Mouse (Mus musculus) T-cell, adult 2 months (primary cell): ENCODE results near the gene Pbld2.

Source experiments
- DNase-seq: peaks from one replicate; pipeline ENCODE4 v3.0.0; 2022; ENCODE audit warnings: low spot score

Gene Pbld2

DNA sequence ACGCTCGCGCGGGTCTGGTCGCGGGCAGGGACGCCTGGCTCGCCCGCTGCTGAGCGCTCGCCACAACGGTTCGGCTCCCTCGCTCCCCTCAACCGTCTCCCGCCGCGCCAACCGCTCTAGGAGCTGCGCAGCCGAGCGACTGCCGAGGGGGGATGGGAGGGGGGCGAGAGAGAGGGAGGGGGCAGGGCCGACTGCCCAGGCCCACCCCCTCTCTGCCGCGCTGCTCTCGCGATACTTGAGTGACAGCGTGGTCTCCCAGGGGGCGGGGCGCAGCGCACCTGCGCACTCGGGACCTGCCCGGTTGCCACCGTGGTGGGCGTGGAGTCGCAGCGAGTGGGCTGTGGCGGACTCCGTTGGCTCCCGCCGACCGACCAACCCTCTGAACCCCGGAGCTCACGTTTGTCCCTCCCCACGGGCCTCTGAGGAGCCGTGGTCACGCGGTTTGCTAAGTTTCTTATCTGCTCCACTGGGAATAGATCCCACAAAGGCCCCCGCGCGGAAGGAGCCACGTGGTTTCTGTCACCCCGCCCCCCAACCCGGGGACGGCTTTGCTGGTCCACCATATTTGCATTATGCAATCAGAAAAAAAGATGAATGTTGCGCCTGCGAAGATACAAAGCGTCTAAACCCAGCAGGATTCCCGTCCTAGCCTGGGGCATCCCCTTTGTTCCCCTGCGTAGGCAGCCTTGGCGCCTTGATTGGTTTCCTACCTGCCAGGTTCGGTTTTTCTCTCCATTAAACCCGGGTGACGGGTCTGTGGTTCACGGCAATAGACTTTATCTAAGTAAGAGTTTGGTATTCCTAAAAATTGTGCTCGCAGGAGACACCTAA is at the start of gene Pbld2, which contains the start of gene Hnrnph3:
Gene Pbld2, plus strand, starts transcription at position 567 of the 831 bp plus-strand sequence.
Gene Hnrnph3, minus strand, starts transcription at position 469 of the 831 bp plus-strand sequence.
- DNase-seq, result peak; percentile 98

DNA sequence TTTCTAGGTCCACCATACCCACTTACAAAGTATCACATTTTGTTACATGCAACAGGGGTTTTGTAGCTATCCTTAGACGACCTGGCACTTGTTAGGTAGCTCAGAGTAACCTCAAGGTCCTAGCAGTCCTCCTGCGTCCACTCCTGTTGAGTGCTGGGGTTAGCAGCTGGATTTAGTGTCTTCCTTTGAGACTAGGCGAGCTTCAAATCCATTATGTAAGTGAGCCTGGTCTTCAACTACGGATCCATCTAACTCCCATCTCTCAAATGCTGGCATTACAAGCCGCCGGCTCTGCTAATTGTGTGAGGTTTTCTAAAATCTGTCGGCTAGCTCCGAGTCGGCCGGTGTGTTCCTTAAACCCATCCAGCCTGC is 44.5 kb upstream of the Pbld2 start:
- DNase-seq, result no peak

DNA sequence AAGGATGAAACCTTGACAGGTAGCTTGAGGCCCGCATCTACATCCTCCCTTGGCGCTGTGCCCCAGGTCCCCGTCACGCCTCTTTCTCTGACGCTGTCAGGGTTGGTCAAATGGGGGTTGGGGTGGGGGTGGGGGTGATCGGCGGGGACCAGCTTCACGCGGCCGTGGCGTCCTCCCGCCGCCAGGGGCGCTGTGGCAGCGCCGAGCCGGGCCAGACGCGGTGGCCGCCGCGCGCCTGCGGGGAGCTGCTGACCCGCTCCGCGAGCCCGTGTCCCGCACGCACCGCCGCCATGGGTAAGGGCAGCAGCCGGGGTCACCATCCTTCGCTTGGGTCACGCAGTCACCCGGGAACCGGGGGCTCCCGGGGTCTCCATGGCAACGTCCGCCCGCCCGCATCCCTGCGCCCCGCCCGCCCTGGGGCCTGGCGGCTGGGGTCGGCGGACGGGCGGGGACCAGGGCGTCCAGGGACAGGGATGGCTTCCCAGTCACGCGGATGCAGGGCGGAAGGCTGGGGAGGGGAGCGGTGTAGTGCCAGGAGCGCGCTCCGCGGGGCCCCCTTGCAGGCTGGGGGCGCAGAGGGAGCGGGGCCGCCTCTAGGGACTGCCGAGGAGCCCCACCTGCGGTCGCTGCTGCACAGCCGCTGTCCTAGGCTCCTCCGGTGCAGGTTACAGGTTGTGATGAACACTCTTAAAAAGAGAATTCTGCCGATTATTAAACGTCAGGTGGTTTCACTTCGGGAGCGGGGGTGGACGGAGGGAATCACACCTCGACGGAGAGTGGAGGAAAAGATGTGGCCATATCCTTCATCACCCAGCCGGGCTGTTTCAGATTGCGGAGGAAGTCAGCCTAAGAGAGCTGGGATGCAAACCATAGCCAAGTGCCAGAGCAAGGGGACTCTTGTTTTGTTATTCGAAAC is 43.8 kb upstream of the Pbld2 start, which contains the start of gene Rufy2:
Gene Rufy2, plus strand, starts transcription at position 185 of the 916 bp plus-strand sequence.
- peak; percentile 88 for DNase-seq

DNA sequence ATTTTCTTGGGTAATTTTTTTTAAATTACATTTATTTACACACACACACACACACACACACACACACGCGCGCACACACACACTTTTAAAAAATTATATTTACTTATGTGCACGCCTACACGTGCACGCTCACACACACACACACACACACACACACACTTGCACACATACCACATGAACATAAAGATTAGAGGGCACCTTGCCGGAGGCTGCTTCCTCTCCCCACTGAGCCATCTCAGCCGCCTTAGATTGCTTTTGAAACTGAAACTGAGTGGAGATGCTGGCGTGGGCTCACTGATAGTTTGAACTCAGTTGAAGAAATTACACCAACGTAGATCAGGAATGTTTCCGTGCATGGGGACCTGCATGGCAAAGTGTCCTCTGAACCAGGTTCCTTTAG is 40.0 kb upstream of the Pbld2 start:
- peak; percentile 77 for DNase-seq

DNA sequence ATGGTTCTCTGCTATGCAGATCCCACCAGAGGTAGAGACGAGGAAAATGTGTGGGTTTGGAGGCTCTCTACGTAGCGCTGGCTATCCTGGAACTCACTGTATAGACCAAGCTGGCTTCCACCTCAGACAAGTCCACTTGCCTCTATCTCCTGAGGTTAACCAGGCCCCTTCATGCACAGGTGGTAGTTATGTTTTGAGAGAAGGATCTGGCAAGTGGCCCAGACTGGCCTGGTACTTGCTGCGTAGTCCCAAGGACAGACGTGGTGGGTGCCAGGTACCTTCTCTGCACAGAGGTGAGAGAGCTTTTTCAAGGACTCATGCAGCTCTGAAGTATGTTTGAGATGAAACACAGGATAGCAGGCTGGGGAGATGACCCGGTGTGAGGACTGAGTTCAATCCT is 39.6 kb upstream of the Pbld2 start:
- DNase-seq, result no peak

DNA sequence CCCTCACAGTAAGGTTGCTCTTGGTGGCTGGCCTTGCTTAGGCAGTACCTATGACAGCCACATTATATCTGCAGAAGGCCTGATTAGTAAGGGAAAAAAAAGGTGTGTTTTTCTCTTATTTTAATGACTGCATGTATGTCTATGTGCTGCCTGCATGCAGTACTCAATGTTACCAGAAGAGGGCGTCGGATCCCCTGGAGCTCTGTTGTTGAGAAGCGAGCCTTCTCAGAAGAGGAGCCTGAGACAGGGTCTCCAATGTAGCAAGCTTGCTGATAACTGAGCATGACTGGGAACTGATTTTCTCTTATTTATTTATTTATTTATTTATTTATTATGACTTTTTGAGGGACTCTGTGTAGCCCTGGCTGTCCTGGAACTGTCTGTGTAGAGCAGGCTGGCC is 36.8 kb upstream of the Pbld2 start:
- peak; percentile 46 for DNase-seq

DNA sequence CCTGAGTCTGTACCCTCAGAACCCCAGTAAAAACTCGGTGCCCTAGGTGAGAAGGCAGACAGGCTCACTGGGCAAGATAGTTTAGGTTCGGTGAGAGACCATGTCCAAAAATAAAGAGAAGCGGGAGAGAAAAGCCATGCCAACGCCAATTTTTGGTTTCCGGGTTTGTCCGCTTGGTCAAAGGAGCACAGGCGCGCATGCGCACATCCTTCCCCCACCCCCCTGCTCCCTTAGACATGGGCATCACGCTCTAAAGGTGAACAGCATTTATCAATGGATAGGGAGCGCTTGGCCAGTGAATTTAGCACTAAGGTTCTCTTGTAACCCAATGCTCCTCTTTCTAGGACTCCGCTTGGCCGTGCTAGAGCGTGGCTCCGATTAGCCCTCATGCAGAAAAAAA is 33.5 kb upstream of the Pbld2 start:
- DNase-seq, result no peak

DNA sequence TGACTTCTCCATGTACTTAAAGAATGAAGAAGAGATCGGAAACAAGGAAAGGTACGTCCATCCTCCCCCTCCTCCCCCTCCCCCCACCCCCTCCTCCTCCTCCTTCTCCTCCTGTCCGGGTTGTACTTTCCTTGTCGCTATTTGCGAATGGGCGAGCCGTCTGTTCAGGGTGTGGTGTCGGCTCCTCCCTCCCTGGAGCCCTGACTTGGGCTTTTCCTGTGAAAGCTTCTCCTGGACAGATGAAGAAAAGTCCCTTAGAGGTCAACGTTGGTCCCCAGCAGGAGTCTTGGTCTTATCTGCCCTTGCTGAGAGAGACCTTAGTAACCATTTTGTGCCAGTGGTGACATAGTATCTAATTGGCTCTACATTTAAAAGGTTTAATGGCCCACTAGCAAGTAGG is 30.1 kb upstream of the Pbld2 start:
- no peak for DNase-seq

DNA sequence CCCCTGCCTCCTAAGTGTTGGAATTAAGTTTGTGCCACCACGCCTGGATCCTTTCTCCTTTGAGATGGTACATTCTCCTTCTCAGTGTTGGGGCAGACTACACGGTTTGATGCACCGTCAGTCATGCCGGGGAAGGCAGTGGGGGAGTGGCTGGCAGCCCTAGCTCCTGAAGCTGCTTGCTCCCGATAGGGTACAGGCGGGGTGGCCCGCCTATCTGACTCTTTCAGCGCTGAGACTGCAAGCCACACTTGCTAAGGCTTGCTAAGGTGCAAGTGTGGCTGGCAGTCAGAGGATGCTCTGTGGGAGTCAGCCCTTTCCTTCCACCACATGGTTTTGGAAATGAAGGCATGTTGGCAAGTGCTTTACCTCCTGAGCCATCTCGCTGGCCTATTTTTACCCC is 23.5 kb upstream of the Pbld2 start:
- DNase-seq, result no peak

DNA sequence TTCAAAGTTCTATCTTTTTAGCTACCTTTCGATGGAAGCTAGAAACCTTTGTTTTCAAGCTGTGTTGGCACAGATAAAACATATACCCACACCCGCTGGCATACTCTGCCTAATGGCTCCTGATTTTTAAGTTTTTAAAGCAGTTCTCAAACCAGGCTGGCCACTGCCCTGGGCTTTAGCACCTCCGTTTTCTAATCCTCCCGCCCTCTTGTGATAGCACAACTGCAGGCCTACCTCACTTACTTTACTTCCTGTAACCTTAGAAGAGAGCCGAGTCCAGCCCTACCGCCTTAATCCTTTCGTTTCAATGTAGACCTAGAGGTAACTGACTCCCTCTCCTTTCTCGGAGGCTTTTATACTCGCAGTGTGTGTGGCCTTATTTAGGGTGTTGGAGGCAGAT is 20.9 kb upstream of the Pbld2 start:
- no peak for DNase-seq

DNA sequence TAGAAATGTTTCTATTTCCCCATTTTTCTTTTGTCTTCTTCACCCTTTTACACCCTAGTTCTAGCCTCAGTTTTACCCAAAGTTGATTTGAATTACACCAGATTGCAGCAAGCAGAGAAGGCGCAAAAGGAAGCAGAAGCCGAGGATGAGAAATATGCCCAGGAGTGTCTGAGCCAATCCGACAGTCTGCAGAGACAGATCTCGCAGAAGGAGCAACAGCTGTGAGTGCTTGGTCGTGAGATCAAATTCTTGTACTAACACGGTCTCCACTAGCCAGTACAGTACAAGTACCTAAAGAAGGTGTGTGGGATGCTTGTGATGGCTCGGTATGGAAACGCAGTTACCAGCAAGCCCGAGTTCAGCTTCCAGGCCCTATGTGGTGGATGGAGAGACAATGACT is 19.6 kb upstream of the Pbld2 start:
- DNase-seq, result no peak

DNA sequence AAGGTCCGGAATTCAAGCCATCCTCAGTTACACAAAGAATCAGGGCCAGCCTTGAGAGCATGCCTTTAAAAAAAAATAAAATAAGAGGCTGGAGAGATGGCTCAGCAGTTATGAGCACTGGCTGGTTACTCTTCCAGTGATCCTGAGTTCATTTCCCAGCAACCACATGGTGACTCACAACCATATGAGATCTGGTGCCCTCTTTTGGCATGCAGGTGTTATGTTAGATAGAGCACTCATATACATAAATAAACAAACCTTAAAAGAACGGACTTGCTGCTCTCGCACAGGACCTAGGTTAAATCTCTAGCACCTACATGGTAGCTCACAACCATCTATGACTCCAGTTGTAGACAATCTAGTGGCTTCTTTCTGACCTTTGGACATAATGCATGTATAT is 15.9 kb upstream of the Pbld2 start:
- DNase-seq, result no peak

DNA sequence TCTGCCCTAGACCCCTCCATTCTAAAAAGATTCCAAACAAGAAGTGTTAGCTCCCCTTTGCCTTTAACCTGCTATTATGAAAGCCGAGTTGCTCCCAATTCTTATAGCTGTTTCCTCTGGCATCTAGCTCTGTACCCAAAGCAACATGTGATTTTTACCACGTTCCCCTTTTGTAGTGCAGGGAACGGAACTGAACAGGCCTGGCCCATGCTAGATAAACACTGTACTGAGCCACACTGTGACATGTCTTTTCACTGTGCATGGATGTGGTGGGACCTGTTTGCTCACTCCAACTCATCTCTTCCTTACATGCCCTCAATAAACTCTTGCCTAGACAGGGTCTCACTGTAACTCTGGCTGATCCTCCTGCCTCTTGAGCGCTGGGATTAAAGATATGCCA is 13.8 kb upstream of the Pbld2 start:
- no peak for DNase-seq

DNA sequence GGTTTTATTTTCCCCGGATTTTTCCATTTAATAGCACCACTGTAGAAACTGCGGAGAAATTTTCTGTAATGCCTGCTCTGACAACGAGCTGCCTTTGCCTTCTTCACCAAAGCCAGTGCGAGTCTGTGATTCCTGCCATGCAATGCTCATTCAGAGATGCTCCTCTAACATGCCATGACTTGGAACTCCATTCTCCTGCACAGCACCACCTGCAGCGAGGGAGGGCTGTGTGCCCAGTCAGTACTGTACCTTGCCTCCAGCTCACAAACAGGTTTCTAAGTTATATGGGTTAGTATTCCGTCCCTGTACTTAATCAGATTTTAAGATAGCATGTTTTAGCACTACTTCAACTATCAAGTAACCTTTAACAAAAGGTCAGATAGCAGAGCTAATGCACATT is 12.6 kb upstream of the Pbld2 start:
- no peak for DNase-seq

DNA sequence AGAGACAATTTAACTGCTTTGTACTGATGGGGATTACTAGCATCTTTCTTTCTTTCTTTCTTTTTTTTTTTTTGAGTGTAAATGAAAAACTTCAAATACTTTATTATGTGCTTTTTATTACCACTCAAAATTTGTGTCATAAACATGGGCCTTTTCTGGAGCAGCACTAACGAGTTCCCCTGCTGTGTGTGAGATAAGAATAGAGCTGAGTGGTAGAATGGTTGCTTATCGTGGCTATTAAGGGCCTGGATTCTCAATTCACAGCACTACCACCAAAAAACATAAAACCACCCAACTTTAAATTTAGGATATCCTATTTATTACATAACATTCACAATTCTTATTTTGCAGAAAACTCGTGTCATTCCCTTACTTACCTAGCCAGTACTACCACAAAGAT is 10.6 kb upstream of the Pbld2 start:
- DNase-seq, result no peak

DNA sequence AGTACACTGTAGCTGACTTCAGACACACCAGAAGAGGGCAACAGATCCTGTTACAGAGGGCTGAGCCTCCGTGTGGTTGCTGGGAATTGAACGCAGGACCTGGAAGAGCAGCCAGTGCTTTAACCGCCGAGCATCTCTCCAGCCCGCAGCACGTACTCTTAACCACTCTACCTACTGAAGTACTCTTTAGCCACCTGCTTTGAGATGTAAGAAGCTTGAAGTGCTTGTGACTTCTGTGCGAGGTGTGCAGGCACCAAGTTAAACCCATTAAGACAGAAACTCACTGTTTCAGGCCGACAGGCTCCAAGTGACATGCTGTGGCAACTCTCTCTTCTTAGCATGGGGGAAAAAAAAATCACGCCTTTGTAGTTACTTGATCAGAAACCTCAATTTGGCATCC is 9.9 kb upstream of the Pbld2 start:
- DNase-seq, result no peak

DNA sequence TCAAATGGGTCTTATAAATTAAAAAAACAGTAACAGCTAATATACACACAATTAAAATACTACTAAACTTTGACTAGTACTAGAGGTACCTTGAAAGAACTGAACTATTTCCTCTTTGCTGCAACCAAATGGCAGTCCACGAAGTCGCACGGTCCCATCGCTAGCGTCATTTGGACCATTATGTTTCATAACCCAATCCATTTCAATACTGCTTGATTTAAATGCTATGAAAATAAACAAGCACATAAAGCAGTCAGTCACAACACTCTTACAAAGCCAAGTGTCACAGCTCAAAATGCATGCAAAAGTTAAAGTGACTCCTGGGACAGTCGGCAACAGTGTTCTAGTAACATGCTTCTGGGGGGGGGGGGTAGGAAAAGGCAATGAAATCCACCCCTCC is 4.8 kb upstream of the Pbld2 start:
- DNase-seq, result no peak

DNA sequence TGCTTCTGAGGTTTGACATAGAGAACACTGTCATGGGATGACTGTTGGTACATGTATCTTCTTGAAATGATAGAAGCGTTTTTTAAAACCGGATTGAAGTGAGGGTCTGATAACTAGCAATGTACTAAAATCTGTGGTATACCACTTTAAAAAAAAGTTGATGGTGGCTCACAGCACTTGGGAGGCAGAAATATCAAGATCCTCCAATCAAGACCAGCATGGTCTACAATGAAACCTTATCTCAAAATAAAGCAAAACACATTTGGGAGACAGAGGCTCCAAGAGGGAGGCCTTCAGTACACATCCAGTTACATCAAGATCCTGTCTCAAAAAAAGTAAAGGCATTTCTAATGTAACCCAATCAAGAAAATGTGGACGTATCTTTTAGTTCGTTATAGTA is 2.4 kb upstream of the Pbld2 start:
- no peak for DNase-seq

DNA sequence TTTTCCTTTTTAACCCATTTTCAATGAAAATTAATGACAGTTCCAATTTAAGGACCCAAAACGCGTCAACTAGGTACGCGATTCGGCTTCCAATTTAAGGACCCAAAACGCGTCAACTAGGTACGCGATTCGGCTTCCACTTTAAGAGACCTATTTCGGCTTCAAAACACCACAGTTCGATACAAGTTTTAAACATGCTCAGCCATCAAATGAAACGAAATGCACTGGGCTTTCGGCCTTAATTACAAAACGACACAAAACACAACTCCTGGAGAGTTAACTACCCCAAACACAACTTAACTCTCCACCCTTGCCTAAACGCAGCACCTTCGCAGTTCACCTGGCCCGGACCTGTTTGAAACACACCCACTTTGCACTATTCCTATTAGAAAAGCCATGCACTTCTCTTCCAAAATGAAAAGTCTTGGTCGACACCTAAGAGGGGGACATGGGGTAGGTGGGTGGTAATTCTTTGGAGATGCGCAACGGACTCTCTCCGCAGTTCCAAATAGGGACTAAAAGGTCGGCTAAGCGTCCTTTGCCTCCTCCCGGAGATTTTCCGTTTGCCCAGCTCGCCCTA is 1.5 kb upstream of the Pbld2 start:
- no peak for DNase-seq

DNA sequence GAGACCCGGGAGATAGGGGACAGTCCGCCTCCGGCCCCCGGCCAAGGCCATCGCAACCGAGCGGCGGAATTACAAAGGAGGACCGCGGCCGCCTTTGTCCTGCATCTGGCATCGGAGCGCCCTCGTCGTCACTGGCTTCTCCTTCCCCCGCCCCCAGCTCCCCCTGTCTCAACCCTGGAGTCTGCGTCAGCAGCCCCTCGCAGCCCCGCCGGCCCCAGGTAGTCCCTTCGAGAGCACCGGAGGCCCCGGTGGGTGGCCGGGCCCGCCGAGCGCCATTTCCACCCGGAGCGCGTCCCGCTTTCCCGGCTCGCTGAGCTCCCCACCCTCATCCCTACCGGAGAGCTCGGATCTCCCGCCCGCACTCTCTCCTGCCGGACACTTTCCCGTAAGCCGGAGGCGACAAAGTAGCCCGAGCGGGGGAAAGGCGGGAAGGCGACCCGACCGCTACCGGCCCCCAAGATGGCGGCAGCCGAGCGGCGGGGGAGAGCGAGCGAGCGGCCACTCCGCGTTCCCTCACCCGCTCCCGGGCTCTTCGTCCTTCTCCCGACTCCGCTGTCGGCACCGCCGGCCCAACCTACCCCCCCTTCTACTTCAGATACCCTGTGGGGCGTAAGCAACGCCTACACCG is 880 bp upstream of the Pbld2 start:
- DNase-seq, result peak; percentile 68

DNA sequence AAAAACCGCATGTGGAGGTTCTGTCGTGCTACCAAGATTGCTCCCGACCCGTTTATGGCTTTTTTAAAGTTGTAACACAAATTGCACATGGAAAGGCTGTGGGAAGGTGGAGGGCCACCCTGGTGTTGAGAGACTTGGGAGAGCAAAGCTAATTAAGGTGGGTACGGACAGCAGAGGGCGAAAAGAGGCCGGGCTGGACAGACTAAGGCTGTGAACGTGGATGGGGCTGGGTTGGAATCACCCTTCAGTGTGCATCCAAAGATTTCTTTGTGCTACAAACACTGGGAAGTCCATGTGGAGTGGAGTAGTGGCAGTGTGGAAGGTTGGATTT is 430 bp downstream of the Pbld2 start:
- no peak for DNase-seq

DNA sequence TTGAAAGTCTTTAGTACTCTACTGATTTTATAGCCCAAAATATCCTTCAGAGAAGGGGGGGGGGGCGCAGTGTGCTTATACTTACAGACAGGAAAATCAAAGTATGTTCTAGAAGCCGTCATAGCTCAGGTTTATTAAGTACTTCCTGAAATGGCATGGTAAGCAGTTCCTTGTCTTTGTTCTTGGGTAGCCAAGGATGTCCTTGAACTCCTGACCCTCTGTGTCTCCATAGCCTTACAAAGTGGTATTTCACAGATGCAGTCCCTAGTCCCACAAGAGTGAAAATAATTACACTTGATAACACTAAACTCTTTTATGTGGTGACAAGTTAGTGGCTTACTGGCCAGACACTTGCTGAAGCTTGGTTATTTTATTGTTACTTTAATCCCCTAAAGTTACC is 901 bp downstream of the Pbld2 start:
- no peak for DNase-seq
